Mouse (Mus musculus): ENCODE measurements around the gene Ston1. TPM values are rescaled to one million over a fixed set of nuclear protein-coding genes. Genes with fewer than 3 reads are reported as not detected.

Gene Ston1
- polyA plus RNA-seq, 1 experiment from 2014 or later: 5.2 TPM

- H3K9me3 ChIP-seq (ENCODE audit: control insufficient read depth, low read length): no peaks in the 10 kb centered on the region
- peaks cover 11% of the 10 kb centered on the region; the same call in 1 of the 2 replicates for H3K4me1 ChIP-seq (ENCODE audit: control insufficient read depth, insufficient read depth, low read length)
- WGBS: 90% methylated on average over 3 of the region's 3 CpGs
- H3K27ac ChIP-seq (replicated peaks; ENCODE audit: low read depth, low read length): no peak overlapping the region
- no peak overlapping the region for H3K9ac ChIP-seq (ENCODE audit: low read length)
- no peak overlapping the region for H3K4me3 ChIP-seq (ENCODE audit: low read depth, low read length)
- no peak overlapping the region for H3K4me2 ChIP-seq (ENCODE audit: low read depth, severe bottlenecking)
- H3K27me3 ChIP-seq (ENCODE audit: control insufficient read depth, insufficient read depth, low read length): no peaks in the 10 kb centered on the region
- DNase-seq (ENCODE audit: low spot score) (no peak), ATAC-seq (ENCODE audit: insufficient number of reproducible peaks, low FRiP score, low TSS enrichment, low read depth) (no peak)
- no peaks in the 10 kb centered on the region for H3K36me3 ChIP-seq (ENCODE audit: control insufficient read depth, insufficient read depth, low read length)
These were observed 33.1 kb downstream of the Ston1 start for GRCm38 (mm10) chr17:88630554-88630948.

GRCm38 (mm10) chr17:88632631-88633030, 35.1 kb downstream of the Ston1 start:
- WGBS: 92% methylated on average over 3 of the region's 3 CpGs

GRCm38 (mm10) chr17:88636076-88636475, 38.6 kb downstream of the Ston1 start:
- no peak for ATAC-seq (ENCODE audit: insufficient number of reproducible peaks, low FRiP score, low TSS enrichment, low read depth)
- Histone ChIP-seq H3K27ac (replicated peaks; ENCODE audit: low read depth, low read length) (no peak overlapping the region), H3K4me1 (ENCODE audit: control insufficient read depth, insufficient read depth, low read length) (no peaks in the 10 kb centered on the region), H3K36me3 (ENCODE audit: control insufficient read depth, insufficient read depth, low read length) (peaks cover 3% of the 10 kb centered on the region), H3K27me3 (ENCODE audit: control insufficient read depth, insufficient read depth, low read length) (no peaks in the 10 kb centered on the region), H3K9ac (ENCODE audit: low read length) (no peak overlapping the region), H3K4me2 (ENCODE audit: low read depth, severe bottlenecking) (no peak overlapping the region), H3K4me3 (ENCODE audit: low read depth, low read length) (no peak overlapping the region), H3K9me3 (ENCODE audit: control insufficient read depth, low read length) (no peaks in the 10 kb centered on the region)
- no peak for DNase-seq (ENCODE audit: low spot score)
- WGBS: 86% methylated on average over 14 of the region's 14 CpGs

More at GRCm38 (mm10) chr17:88632631-88633030, 35.1 kb downstream of the Ston1 start:
- Histone ChIP-seq H3K9me3 (ENCODE audit: control insufficient read depth, low read length) (no peaks in the 10 kb centered on the region), H3K36me3 (ENCODE audit: control insufficient read depth, insufficient read depth, low read length) (peaks cover 3% of the 10 kb centered on the region), H3K4me2 (ENCODE audit: low read depth, severe bottlenecking) (no peak overlapping the region), H3K4me1 (ENCODE audit: control insufficient read depth, insufficient read depth, low read length) (no peaks in the 10 kb centered on the region; the same call in 1 of the 2 replicates), H3K4me3 (ENCODE audit: low read depth, low read length) (no peak overlapping the region), H3K9ac (ENCODE audit: low read length) (no peak overlapping the region), H3K27me3 (ENCODE audit: control insufficient read depth, insufficient read depth, low read length) (no peaks in the 10 kb centered on the region), H3K27ac (replicated peaks; ENCODE audit: low read depth, low read length) (no peak overlapping the region)
- no peak for DNase-seq (ENCODE audit: low spot score)
- no peak for ATAC-seq (ENCODE audit: insufficient number of reproducible peaks, low FRiP score, low TSS enrichment, low read depth)

GRCm38 (mm10) chr17:88636587-88636986, 39.1 kb downstream of the Ston1 start:
- no peak for DNase-seq (ENCODE audit: low spot score)
- Histone ChIP-seq H3K4me1 (ENCODE audit: control insufficient read depth, insufficient read depth, low read length) (no peaks in the 10 kb centered on the region), H3K27me3 (ENCODE audit: control insufficient read depth, insufficient read depth, low read length) (no peaks in the 10 kb centered on the region), H3K36me3 (ENCODE audit: control insufficient read depth, insufficient read depth, low read length) (peaks cover 3% of the 10 kb centered on the region), H3K4me2 (ENCODE audit: low read depth, severe bottlenecking) (no peak overlapping the region), H3K27ac (replicated peaks; ENCODE audit: low read depth, low read length) (no peak overlapping the region), H3K9ac (ENCODE audit: low read length) (no peak overlapping the region), H3K9me3 (ENCODE audit: control insufficient read depth, low read length) (no peaks in the 10 kb centered on the region), H3K4me3 (ENCODE audit: low read depth, low read length) (no peak overlapping the region)
- ATAC-seq (ENCODE audit: insufficient number of reproducible peaks, low FRiP score, low TSS enrichment, low read depth): no peak
- WGBS: 66% methylated on average over 12 of the region's 12 CpGs

- no peak overlapping the region for H3K27ac ChIP-seq (replicated peaks; ENCODE audit: low read depth, low read length)
- H3K36me3 ChIP-seq (ENCODE audit: control insufficient read depth, insufficient read depth, low read length): peaks cover 3% of the 10 kb centered on the region
- H3K4me2 ChIP-seq (ENCODE audit: low read depth, severe bottlenecking): no peak overlapping the region
- 31% methylated on average over 6 of the region's 6 CpGs for WGBS
- H3K9ac ChIP-seq (ENCODE audit: low read length): no peak overlapping the region
- no peaks in the 10 kb centered on the region for H3K9me3 ChIP-seq (ENCODE audit: control insufficient read depth, low read length)
- H3K27me3 ChIP-seq (ENCODE audit: control insufficient read depth, insufficient read depth, low read length): no peaks in the 10 kb centered on the region
- DNase-seq (ENCODE audit: low spot score) (peak; percentile 85), ATAC-seq (ENCODE audit: insufficient number of reproducible peaks, low FRiP score, low TSS enrichment, low read depth) (no peak)
- H3K4me3 ChIP-seq (ENCODE audit: low read depth, low read length): no peak overlapping the region
- no peaks in the 10 kb centered on the region for H3K4me1 ChIP-seq (ENCODE audit: control insufficient read depth, insufficient read depth, low read length)
These were observed 43.5 kb downstream of the Ston1 start for GRCm38 (mm10) chr17:88641012-88641411.

GRCm38 (mm10) chr17:88641836-88642235, 44.4 kb downstream of the Ston1 start:
- H3K4me1 ChIP-seq (ENCODE audit: control insufficient read depth, insufficient read depth, low read length): no peaks in the 10 kb centered on the region
- no peaks in the 10 kb centered on the region for H3K27me3 ChIP-seq (ENCODE audit: control insufficient read depth, insufficient read depth, low read length)
- no peak overlapping the region for H3K4me3 ChIP-seq (ENCODE audit: low read depth, low read length)
- H3K4me2 ChIP-seq (ENCODE audit: low read depth, severe bottlenecking): no peak overlapping the region
- WGBS: 94% methylated on average over 8 of the region's 8 CpGs
- DNase-seq (ENCODE audit: low spot score) (no peak), ATAC-seq (ENCODE audit: insufficient number of reproducible peaks, low FRiP score, low TSS enrichment, low read depth) (no peak)
- H3K9ac ChIP-seq (ENCODE audit: low read length): no peak overlapping the region
- H3K36me3 ChIP-seq (ENCODE audit: control insufficient read depth, insufficient read depth, low read length): no peaks in the 10 kb centered on the region
- no peaks in the 10 kb centered on the region for H3K9me3 ChIP-seq (ENCODE audit: control insufficient read depth, low read length)
- H3K27ac ChIP-seq (replicated peaks; ENCODE audit: low read depth, low read length): no peak overlapping the region

- DNase-seq (ENCODE audit: low spot score) (no peak), ATAC-seq (ENCODE audit: insufficient number of reproducible peaks, low FRiP score, low TSS enrichment, low read depth) (no peak)
- WGBS: 93% methylated on average over 7 of the region's 7 CpGs
- Histone ChIP-seq H3K9me3 (ENCODE audit: control insufficient read depth, low read length) (no peaks in the 10 kb centered on the region), H3K27me3 (ENCODE audit: control insufficient read depth, insufficient read depth, low read length) (no peaks in the 10 kb centered on the region), H3K9ac (ENCODE audit: low read length) (no peak overlapping the region), H3K4me1 (ENCODE audit: control insufficient read depth, insufficient read depth, low read length) (no peaks in the 10 kb centered on the region), H3K4me3 (ENCODE audit: low read depth, low read length) (no peak overlapping the region), H3K27ac (replicated peaks; ENCODE audit: low read depth, low read length) (no peak overlapping the region), H3K4me2 (ENCODE audit: low read depth, severe bottlenecking) (no peak overlapping the region), H3K36me3 (ENCODE audit: control insufficient read depth, insufficient read depth, low read length) (no peaks in the 10 kb centered on the region)
These were observed 47.4 kb downstream of the Ston1 start for GRCm38 (mm10) chr17:88644876-88645275.

GRCm38 (mm10) chr17:88645299-88645698, 47.8 kb downstream of the Ston1 start:
- H3K27me3 ChIP-seq (ENCODE audit: control insufficient read depth, insufficient read depth, low read length): no peaks in the 10 kb centered on the region
- DNase-seq (ENCODE audit: low spot score): no peak
- H3K9ac ChIP-seq (ENCODE audit: low read length): no peak overlapping the region
- H3K36me3 ChIP-seq (ENCODE audit: control insufficient read depth, insufficient read depth, low read length): no peaks in the 10 kb centered on the region
- WGBS: 91% methylated on average over 11 of the region's 11 CpGs
- no peak overlapping the region for H3K4me2 ChIP-seq (ENCODE audit: low read depth, severe bottlenecking)
- H3K27ac ChIP-seq (replicated peaks; ENCODE audit: low read depth, low read length): no peak overlapping the region
- ATAC-seq (ENCODE audit: insufficient number of reproducible peaks, low FRiP score, low TSS enrichment, low read depth): no peak
- H3K4me1 ChIP-seq (ENCODE audit: control insufficient read depth, insufficient read depth, low read length): no peaks in the 10 kb centered on the region
- no peak overlapping the region for H3K4me3 ChIP-seq (ENCODE audit: low read depth, low read length)
- H3K9me3 ChIP-seq (ENCODE audit: control insufficient read depth, low read length): no peaks in the 10 kb centered on the region

GRCm38 (mm10) chr17:88647149-88647548, 49.7 kb downstream of the Ston1 start:
- no peak overlapping the region for H3K9ac ChIP-seq (ENCODE audit: low read length)
- no peak overlapping the region for H3K4me2 ChIP-seq (ENCODE audit: low read depth, severe bottlenecking)
- 93% methylated on average over 3 of the region's 3 CpGs for WGBS
- H3K27me3 ChIP-seq (ENCODE audit: control insufficient read depth, insufficient read depth, low read length): no peaks in the 10 kb centered on the region
- no peaks in the 10 kb centered on the region for H3K36me3 ChIP-seq (ENCODE audit: control insufficient read depth, insufficient read depth, low read length)
- H3K4me3 ChIP-seq (ENCODE audit: low read depth, low read length): no peak overlapping the region
- no peak for ATAC-seq (ENCODE audit: insufficient number of reproducible peaks, low FRiP score, low TSS enrichment, low read depth)
- no peak for DNase-seq (ENCODE audit: low spot score)
- H3K4me1 ChIP-seq (ENCODE audit: control insufficient read depth, insufficient read depth, low read length): no peaks in the 10 kb centered on the region
- H3K9me3 ChIP-seq (ENCODE audit: control insufficient read depth, low read length): no peaks in the 10 kb centered on the region
- H3K27ac ChIP-seq (replicated peaks; ENCODE audit: low read depth, low read length): no peak overlapping the region
